Mouse (Mus musculus): ENCODE measurements around the gene Gm1043. TPM values are rescaled to one million over a fixed set of nuclear protein-coding genes. Genes with fewer than 3 reads are reported as not detected.

The Gm1043 gene
- polyA plus RNA-seq, 1 experiment, result not detected

DNA sequence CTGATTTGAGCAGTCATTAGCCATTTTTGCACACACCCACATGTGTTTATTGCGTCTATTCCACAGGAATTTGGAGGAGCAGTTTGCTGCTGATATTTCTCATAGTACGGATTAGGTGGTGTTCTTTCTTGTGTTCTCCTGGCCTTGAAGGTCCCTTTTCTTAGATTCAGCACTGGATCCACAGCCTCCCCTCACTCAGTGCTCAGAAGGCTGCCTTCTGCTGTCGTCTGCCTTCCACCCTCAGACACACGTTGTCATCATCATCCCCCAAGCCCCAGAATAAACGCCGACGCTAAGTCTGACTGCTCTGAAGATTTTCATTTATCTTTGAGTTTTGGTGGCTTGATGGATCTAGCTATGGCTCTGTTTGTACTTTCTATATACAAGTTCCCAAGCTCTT lies 91.9 kb downstream of the Gm1043 start:
- Histone ChIP-seq H3K4me1 (ENCODE audit: control insufficient read depth) (no peaks in the 10 kb centered on the region), H3K36me3 (ENCODE audit: control insufficient read depth) (no peaks in the 10 kb centered on the region), H3K4me3 (replicated peaks) (no peak overlapping the region), H3K9me3 (ENCODE audit: control insufficient read depth, low read length) (peaks cover 1% of the 10 kb centered on the region; the same call in 1 of the 2 replicates), H3K27me3 (ENCODE audit: control insufficient read depth) (no peaks in the 10 kb centered on the region)
- TF ChIP-seq GATA1 (IDR thresholded peaks at IDR 0.05; ENCODE audit: low read length) (no peak), TAL1 (IDR thresholded peaks at IDR 0.05; ENCODE audit: low read length) (no peak)

DNA sequence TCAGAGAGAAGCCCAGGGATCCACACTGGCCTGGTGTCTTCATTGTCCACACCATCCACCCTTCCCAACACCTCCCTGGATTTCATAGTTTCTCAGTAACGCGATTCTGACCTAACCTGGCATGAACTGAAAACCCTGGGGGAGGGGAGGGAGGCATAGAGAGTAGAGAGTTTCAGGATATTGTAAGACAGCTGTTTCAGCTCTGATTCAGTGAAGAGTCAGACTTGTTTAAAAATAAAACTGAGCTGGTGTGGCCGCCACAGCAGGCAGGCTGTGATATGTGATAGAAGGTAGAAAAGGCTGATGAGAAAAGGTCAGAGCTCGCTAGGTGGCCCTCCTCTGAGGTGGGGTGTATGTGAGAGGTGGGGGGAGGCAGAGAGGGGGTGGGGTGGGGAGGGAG lies 93.6 kb downstream of the Gm1043 start:
- Histone ChIP-seq H3K4me3 (replicated peaks) (no peak overlapping the region), H3K9me3 (ENCODE audit: control insufficient read depth, low read length) (peaks cover 2% of the 10 kb centered on the region; the same call in 1 of the 2 replicates), H3K36me3 (ENCODE audit: control insufficient read depth) (no peaks in the 10 kb centered on the region), H3K27me3 (ENCODE audit: control insufficient read depth) (no peaks in the 10 kb centered on the region), H3K4me1 (ENCODE audit: control insufficient read depth) (no peaks in the 10 kb centered on the region)
- no peak for TF ChIP-seq GATA1 (IDR thresholded peaks at IDR 0.05; ENCODE audit: low read length)
- no peak for TF ChIP-seq TAL1 (IDR thresholded peaks at IDR 0.05; ENCODE audit: low read length)

DNA sequence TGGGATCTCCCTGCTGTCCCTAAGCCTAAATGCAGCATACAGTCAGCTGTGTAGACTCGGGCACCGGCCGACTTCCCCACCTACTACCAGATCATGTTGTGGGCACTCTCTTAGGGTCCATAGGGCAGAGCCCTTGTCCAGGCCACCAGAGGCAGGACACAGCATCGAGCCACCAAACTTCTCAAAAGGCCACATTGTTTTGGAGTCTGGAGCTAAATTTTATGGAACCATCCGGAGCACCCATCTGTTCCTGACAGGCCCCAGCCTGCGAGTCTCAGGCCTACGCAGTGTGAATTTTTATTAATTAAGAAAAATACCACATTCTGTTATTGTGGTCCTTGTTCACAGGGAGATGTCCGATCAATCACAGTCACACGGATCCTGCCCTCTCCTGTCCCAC lies 94.7 kb downstream of the Gm1043 start:
- no peaks in the 10 kb centered on the region for H3K36me3 ChIP-seq (ENCODE audit: control insufficient read depth)
- no peak overlapping the region for H3K4me3 ChIP-seq (replicated peaks)
- no peaks in the 10 kb centered on the region for H3K4me1 ChIP-seq (ENCODE audit: control insufficient read depth)
- no peak for TF ChIP-seq TAL1 (IDR thresholded peaks at IDR 0.05; ENCODE audit: low read length)
- no peak for TF ChIP-seq GATA1 (IDR thresholded peaks at IDR 0.05; ENCODE audit: low read length)
- H3K9me3 ChIP-seq (ENCODE audit: control insufficient read depth, low read length), result peaks cover 2% of the 10 kb centered on the region; the same call in 1 of the 2 replicates
- no peaks in the 10 kb centered on the region for H3K27me3 ChIP-seq (ENCODE audit: control insufficient read depth)

DNA sequence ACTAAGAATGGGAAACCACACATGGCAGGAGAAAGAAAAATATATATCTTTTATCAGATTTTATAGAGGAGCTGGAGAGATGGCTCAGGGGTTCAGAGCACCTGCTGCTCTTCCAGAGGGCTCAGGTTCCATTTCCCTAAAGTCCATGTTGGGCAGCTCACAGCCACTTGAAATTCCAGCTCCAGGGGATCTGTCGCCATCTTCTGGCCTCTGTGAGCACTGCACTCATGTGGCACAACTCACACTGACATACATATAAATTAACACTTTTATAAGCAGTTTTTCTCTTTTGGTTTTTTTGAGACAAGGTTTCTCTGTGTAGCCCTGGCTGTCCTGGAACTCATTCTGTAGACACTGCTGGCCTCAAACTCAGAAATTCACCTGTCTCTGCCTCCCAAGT lies 95.5 kb downstream of the Gm1043 start:
- Histone ChIP-seq H3K4me1 (ENCODE audit: control insufficient read depth) (no peaks in the 10 kb centered on the region), H3K4me3 (replicated peaks) (no peak overlapping the region), H3K36me3 (ENCODE audit: control insufficient read depth) (no peaks in the 10 kb centered on the region), H3K9me3 (ENCODE audit: control insufficient read depth, low read length) (peaks cover 2% of the 10 kb centered on the region; the same call in 1 of the 2 replicates), H3K27me3 (ENCODE audit: control insufficient read depth) (no peaks in the 10 kb centered on the region)
- no peak for TF ChIP-seq GATA1 (IDR thresholded peaks at IDR 0.05; ENCODE audit: low read length)

DNA sequence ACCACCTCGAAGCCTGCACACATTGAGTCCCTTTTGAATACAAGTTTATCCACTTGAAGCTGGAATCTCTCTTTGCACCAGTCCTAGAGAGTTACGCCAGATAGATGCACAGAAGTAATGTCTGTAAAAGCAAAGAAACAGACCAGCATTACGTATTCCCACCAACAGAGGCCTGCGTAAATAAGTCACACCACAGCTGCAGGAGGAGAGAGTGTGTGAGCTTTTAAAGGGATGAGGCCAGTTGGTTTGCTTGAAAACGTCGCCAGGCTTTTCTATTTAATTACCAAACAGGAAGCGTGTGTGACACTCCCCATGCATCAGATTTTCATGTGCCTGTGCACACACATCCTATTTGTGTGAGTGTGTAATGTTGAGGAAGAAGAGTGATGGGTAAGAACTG lies 99.4 kb downstream of the Gm1043 start:
- no peak for TF ChIP-seq GATA1 (IDR thresholded peaks at IDR 0.05; ENCODE audit: low read length)
- TF ChIP-seq TAL1 (IDR thresholded peaks at IDR 0.05; ENCODE audit: low read length), result no peak
- Histone ChIP-seq H3K4me1 (ENCODE audit: control insufficient read depth) (no peaks in the 10 kb centered on the region), H3K36me3 (ENCODE audit: control insufficient read depth) (no peaks in the 10 kb centered on the region), H3K9me3 (ENCODE audit: control insufficient read depth, low read length) (peaks cover 2% of the 10 kb centered on the region; the same call in 1 of the 2 replicates), H3K27me3 (ENCODE audit: control insufficient read depth) (no peaks in the 10 kb centered on the region), H3K4me3 (replicated peaks) (no peak overlapping the region)

DNA sequence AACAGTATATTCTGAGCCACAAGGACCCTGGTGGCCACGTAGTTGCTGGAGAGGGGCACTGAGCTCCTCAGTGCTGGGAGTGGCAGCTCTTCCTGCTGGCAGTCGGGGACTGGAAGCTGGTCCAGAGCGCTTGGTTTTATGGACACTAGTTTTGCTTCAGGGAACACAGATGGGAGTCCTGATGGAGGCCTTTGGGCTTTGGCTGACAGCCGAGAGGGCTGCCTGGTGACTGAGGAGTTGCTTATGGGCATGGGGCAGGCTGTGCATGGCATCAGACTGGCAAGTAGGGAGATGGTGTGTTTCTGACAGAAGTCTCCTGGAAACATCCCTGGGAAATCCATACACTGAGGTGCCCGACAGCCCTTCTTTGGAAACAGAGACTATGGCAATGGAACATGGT lies 105.2 kb downstream of the Gm1043 start:
- TF ChIP-seq GATA1 (IDR thresholded peaks at IDR 0.05; ENCODE audit: low read length), result no peak
- TF ChIP-seq TAL1 (IDR thresholded peaks at IDR 0.05; ENCODE audit: low read length), result no peak

DNA sequence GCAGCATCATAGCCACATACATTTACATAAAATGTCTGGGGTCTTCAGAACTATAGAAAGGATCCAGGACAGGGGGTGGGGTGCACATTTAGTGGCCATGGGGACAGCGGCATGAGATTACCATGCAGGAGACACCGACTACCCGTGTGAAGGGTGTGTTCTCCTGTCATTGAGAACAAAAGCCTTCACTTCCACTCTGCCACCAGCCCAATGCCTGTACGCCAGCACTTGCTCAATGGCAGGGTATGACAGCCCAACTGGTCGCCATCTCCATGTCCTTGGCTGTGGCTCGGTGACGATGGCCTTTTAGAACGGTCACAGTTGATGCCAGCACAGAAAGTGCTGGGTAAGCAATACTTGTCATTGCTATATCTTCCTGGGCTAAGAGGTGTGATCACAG lies 111.0 kb downstream of the Gm1043 start:
- TF ChIP-seq GATA1 (IDR thresholded peaks at IDR 0.05; ENCODE audit: low read length) (no peak), TAL1 (IDR thresholded peaks at IDR 0.05; ENCODE audit: low read length) (no peak)
- H3K27me3 ChIP-seq (ENCODE audit: control insufficient read depth), result no peaks in the 10 kb centered on the region
- no peaks in the 10 kb centered on the region for H3K36me3 ChIP-seq (ENCODE audit: control insufficient read depth)

More for the DNA sequence above, 105.2 kb downstream of the Gm1043 start:
- Histone ChIP-seq H3K4me1 (ENCODE audit: control insufficient read depth) (no peaks in the 10 kb centered on the region), H3K27me3 (ENCODE audit: control insufficient read depth) (no peaks in the 10 kb centered on the region), H3K36me3 (ENCODE audit: control insufficient read depth) (no peaks in the 10 kb centered on the region), H3K9me3 (ENCODE audit: control insufficient read depth, low read length) (no peaks in the 10 kb centered on the region), H3K4me3 (replicated peaks) (no peak overlapping the region)

DNA sequence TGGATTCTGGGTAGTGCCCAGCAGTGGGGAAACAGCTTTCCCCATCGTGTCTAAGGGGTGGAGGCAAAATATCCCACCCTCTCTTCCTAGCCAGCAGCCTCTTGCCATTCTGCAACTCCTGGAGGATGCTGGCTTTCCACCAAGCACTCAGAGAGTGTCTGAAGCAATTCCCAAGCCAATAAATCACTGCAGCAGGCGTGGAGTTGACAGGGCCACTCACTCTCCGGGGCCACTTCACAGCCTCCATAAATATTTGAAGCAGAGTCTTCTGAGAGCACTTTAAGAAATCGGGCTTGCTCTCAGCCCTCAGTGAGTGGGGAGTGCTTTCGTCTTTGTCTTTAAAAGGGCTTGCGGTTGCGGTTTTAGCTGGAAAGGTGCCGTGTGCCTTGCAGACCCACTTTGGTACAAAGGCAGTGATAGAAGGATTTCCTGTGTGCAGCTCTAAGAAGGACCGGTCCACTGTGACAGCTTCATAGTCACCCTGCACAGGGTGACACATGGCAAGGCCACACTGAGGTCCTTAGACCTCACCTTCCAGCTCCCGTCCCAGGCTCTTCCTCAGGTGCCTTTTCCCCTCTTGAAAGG lies 111.6 kb downstream of the Gm1043 start:
- Histone ChIP-seq H3K36me3 (ENCODE audit: control insufficient read depth) (no peaks in the 10 kb centered on the region), H3K4me3 (replicated peaks) (no peak overlapping the region), H3K4me1 (ENCODE audit: control insufficient read depth) (no peaks in the 10 kb centered on the region), H3K9me3 (ENCODE audit: control insufficient read depth, low read length) (no peaks in the 10 kb centered on the region), H3K27me3 (ENCODE audit: control insufficient read depth) (no peaks in the 10 kb centered on the region)
- TF ChIP-seq GATA1 (IDR thresholded peaks at IDR 0.05; ENCODE audit: low read length), result no peak
- no peak for TF ChIP-seq TAL1 (IDR thresholded peaks at IDR 0.05; ENCODE audit: low read length)

More for the DNA sequence above, 111.0 kb downstream of the Gm1043 start:
- Histone ChIP-seq H3K4me1 (ENCODE audit: control insufficient read depth) (no peaks in the 10 kb centered on the region), H3K9me3 (ENCODE audit: control insufficient read depth, low read length) (no peaks in the 10 kb centered on the region), H3K4me3 (replicated peaks) (no peak overlapping the region)

DNA sequence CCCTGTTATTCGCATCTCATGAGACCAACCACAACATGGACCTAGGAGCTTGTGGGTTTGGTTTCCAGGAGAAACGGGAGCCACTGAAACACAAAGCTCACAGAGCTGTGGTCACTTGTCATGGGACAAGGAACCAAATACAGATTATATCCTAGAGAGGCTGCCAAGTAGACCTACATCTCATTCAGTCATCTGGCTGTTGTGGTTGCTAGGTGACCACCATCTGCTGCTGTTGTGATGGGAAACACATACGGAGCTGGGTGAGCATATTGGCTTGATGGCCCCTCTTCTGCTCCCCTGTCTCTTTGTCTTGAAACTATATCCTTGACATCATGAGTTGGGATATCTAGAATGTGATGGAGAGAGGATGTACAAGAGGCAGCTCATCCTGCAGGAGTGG lies 112.3 kb downstream of the Gm1043 start:
- no peak for TF ChIP-seq TAL1 (IDR thresholded peaks at IDR 0.05; ENCODE audit: low read length)
- no peaks in the 10 kb centered on the region for H3K9me3 ChIP-seq (ENCODE audit: control insufficient read depth, low read length)
- no peaks in the 10 kb centered on the region for H3K4me1 ChIP-seq (ENCODE audit: control insufficient read depth)
- H3K36me3 ChIP-seq (ENCODE audit: control insufficient read depth), result no peaks in the 10 kb centered on the region
- no peaks in the 10 kb centered on the region for H3K27me3 ChIP-seq (ENCODE audit: control insufficient read depth)
- H3K4me3 ChIP-seq (replicated peaks), result no peak overlapping the region
